Mouse (Mus musculus): ENCODE measurements at regions not wholly inside any gene's neighbourhood (a gene's known extent, or its start where the extent isn't known, plus 50 kb on each side); places are given as distances from the start of the nearest gene placed in this dataset.

DNA sequence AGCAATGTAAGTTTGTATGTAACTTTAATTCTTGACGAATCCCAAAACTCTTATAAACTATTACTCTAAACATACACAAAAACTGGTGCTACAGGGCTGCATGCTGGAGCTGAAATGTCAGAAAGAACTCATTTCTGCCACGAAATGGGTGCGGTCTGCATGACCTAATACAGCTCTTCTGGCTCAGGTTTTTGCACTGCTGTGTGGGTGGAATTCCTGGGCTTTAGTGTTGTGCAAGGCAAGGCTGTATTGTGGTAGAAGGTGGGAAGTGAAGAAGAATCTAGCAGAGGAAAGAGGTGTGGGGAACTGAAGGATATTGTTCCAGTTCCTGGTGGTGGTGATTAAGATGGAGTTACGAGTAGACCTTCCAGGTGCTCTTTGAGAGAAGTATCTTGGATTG lies 476.6 kb upstream of the Zeb2 start:
- no peak for ATAC-seq (ENCODE audit: insufficient number of reproducible peaks, low FRiP score)
- no peaks in the 10 kb centered on the region for H3K4me1 ChIP-seq (replicated peaks)
- H3K27ac ChIP-seq (ENCODE audit: poor library complexity, severe bottlenecking): no peak overlapping the region
- no peak overlapping the region for H3K4me3 ChIP-seq
- no peaks in the 10 kb centered on the region for H3K36me3 ChIP-seq
- H3K9me3 ChIP-seq (replicated peaks): no peaks in the 10 kb centered on the region
- H3K27me3 ChIP-seq (replicated peaks): no peaks in the 10 kb centered on the region
- H3K4me2 ChIP-seq: no peak overlapping the region
- no peak overlapping the region for H3K9ac ChIP-seq
- WGBS: 85% methylated on average over 4 of the region's 4 CpGs

DNA sequence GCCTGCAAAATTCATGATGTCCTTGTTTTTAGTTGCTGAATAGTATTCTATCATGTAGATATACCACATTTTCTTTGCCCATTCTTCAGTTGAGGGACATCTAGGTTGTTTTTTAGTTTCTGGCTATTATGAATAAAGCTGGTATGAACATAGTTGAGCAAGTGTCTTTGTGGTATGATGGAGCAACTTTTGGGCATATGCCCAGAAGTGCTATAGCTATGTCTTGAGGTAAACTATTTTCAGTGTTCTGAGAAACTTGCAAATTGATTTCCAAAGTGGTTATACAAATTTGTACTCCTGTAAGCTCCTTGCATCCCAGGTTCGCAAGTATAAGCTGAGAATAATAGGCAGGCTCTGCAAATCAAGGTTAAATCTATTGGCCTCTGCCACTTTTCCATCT lies 473.8 kb upstream of the Zeb2 start:
- Histone ChIP-seq H3K27me3 (replicated peaks) (no peaks in the 10 kb centered on the region), H3K36me3 (no peaks in the 10 kb centered on the region), H3K9me3 (replicated peaks) (no peaks in the 10 kb centered on the region), H3K27ac (ENCODE audit: poor library complexity, severe bottlenecking) (no peak overlapping the region), H3K4me2 (no peak overlapping the region), H3K9ac (no peak overlapping the region), H3K4me3 (no peak overlapping the region), H3K4me1 (replicated peaks) (no peaks in the 10 kb centered on the region)
- WGBS: 75% methylated on average over 1 of the region's 1 CpGs
- ATAC-seq (ENCODE audit: insufficient number of reproducible peaks, low FRiP score): no peak

DNA sequence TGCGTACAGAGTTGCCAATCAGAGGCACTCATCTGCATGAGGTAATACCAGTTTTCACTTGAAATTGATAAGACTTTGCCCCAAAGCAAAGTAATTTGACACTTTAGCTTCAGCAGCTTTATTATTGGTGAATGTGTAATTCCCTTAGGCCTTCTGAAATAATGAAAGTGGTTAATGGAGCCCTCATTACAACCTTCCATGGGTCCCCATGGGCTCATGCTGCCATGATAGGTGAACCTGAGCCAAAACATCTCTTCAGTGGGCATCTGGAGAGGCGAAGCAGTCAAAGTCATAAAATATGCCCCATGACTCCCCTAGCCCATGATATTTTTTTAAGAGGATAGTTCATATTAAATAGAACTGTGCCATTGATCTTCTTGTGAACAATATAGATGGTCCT lies 471.1 kb upstream of the Zeb2 start:
- no peaks in the 10 kb centered on the region for H3K9me3 ChIP-seq (replicated peaks)
- ATAC-seq (ENCODE audit: insufficient number of reproducible peaks, low FRiP score): no peak
- no peaks in the 10 kb centered on the region for H3K4me1 ChIP-seq (replicated peaks)
- H3K4me3 ChIP-seq: no peak overlapping the region
- no peaks in the 10 kb centered on the region for H3K27me3 ChIP-seq (replicated peaks)
- H3K27ac ChIP-seq (ENCODE audit: poor library complexity, severe bottlenecking): no peak overlapping the region
- H3K4me2 ChIP-seq: no peak overlapping the region
- WGBS: 88% methylated on average over 2 of the region's 2 CpGs
- no peak overlapping the region for H3K9ac ChIP-seq
- no peaks in the 10 kb centered on the region for H3K36me3 ChIP-seq

DNA sequence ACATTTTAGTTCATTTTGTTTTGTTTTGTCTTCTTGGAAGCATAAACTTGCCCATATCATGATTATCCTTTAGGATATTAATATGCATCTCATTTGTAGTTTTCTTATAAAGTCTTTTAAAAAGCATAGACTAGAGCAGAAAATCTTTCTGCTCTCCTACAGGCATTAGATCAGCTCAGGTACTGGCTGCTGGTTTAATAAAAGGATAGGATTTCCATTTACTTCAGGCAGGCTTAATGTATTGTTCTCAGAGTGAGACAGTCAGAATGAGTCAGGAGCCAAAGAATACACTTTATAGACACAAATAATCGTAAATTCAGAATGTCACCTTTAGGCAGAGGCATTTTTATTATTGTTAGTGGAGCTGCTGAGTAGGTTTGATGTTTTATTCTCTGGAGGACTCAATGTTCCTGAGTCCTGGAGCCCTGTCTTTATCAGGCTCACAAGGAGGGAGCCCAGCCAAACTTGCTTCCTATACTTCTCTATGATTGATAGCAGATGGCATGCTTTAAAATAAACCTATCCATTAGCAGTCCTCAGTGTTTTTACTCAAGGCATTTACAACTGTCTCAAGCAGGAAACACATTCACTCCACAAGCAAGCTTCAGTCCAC lies 469.5 kb upstream of the Zeb2 start:
- H3K4me3 ChIP-seq: no peak overlapping the region
- H3K36me3 ChIP-seq: no peaks in the 10 kb centered on the region
- H3K9ac ChIP-seq: no peak overlapping the region
- H3K27me3 ChIP-seq (replicated peaks): no peaks in the 10 kb centered on the region
- H3K4me1 ChIP-seq (replicated peaks): no peaks in the 10 kb centered on the region
- no peak overlapping the region for H3K27ac ChIP-seq (ENCODE audit: poor library complexity, severe bottlenecking)
- no peaks in the 10 kb centered on the region for H3K9me3 ChIP-seq (replicated peaks)
- WGBS: 39% methylated on average over 1 of the region's 1 CpGs
- no peak for ATAC-seq (ENCODE audit: insufficient number of reproducible peaks, low FRiP score)
- no peak overlapping the region for H3K4me2 ChIP-seq

DNA sequence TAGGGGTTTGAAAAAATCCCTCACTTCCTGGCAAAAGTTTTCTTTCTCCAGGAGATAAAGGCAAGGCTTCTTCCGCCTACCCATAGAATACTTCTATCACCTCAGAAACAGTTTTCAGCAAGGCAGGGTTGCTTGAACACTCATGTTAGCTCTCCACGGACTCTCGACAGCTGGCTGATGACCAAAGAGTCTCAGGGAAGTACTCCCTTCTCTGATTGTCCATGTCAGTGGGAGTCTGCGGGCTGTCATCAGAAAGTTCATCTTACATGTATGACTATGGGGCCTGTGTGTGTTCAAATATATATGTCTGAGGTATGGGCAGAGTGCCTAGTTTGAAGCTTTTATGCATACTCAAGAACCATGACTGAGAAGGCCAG lies 464.3 kb upstream of the Zeb2 start:
- 50% methylated on average over 4 of the region's 4 CpGs for WGBS
- Histone ChIP-seq H3K9ac (no peak overlapping the region), H3K9me3 (replicated peaks) (no peaks in the 10 kb centered on the region), H3K27ac (ENCODE audit: poor library complexity, severe bottlenecking) (peak overlapping the region; percentile 55), H3K4me2 (no peak overlapping the region), H3K4me1 (replicated peaks) (no peaks in the 10 kb centered on the region), H3K4me3 (no peak overlapping the region), H3K27me3 (replicated peaks) (no peaks in the 10 kb centered on the region), H3K36me3 (no peaks in the 10 kb centered on the region)
- ATAC-seq (ENCODE audit: insufficient number of reproducible peaks, low FRiP score): peak; percentile 59; the same call in 1 of the 2 replicates

DNA sequence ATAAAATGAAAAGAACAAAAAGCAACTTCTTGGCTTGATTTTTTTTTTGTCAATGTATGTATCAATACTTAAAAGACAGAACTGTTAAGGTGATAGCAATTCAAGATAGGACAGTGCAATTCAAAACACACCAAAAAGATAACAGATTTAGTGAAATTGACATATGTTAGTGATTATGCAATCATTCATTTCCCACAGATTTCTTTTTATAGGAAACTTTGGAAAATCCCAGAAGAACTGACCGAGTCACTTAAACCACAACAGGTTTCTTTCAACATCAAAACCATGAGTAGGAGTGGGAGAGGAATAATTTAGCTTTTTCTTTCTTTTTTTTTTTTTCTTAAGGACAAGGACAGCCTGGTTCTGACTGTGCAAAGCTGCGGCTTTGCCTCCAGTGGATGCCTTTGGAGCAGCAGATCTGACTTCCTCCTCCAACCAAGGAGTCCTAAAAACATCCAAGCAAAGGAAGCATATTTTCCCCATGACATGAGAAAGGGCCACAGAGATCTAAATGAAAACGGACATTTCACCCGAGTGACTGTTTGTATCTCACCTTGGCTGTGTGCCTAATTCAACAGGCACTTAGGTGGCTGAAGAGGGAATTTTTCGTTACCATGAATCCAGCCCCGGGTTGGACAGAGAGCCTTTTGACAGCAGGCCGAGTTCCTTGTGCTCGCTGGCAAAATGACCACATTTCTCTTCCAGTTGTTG lies 463.8 kb upstream of the Zeb2 start:
- no peaks in the 10 kb centered on the region for H3K36me3 ChIP-seq
- H3K4me3 ChIP-seq: no peak overlapping the region
- 31% methylated on average over 8 of the region's 8 CpGs for WGBS
- H3K9ac ChIP-seq: no peak overlapping the region
- H3K27ac ChIP-seq (ENCODE audit: poor library complexity, severe bottlenecking): peak overlapping the region; percentile 55
- H3K9me3 ChIP-seq (replicated peaks): no peaks in the 10 kb centered on the region
- peak; percentile 68; the same call in 1 of the 2 replicates for ATAC-seq (ENCODE audit: insufficient number of reproducible peaks, low FRiP score)
- no peaks in the 10 kb centered on the region for H3K4me1 ChIP-seq (replicated peaks)
- H3K4me2 ChIP-seq: no peak overlapping the region
- H3K27me3 ChIP-seq (replicated peaks): no peaks in the 10 kb centered on the region

DNA sequence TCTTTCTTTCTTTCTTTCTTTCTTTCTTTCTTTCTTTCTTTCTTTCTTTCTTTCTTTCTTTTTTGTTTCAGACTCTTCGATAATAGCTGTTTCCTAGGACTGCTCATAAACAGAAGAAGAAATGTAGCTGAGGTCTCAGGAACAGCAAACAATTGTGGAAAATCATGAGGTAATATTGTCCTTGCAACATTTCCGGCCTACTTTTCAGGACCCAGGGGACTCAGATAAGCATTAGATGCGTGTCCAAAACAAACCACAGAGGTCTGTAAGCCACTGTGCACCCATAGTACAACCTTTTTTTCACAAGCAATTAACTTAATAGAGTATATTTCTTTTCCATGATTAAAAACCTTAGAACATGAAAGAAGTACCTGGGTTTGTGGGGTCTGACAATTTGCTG lies 455.7 kb upstream of the Zeb2 start:
- Histone ChIP-seq H3K9ac (no peak overlapping the region), H3K27me3 (replicated peaks) (no peaks in the 10 kb centered on the region), H3K9me3 (replicated peaks) (no peaks in the 10 kb centered on the region), H3K4me3 (no peak overlapping the region), H3K36me3 (no peaks in the 10 kb centered on the region), H3K4me1 (replicated peaks) (no peaks in the 10 kb centered on the region), H3K27ac (ENCODE audit: poor library complexity, severe bottlenecking) (no peak overlapping the region), H3K4me2 (no peak overlapping the region)
- 61% methylated on average over 3 of the region's 3 CpGs for WGBS
- ATAC-seq (ENCODE audit: insufficient number of reproducible peaks, low FRiP score): no peak

DNA sequence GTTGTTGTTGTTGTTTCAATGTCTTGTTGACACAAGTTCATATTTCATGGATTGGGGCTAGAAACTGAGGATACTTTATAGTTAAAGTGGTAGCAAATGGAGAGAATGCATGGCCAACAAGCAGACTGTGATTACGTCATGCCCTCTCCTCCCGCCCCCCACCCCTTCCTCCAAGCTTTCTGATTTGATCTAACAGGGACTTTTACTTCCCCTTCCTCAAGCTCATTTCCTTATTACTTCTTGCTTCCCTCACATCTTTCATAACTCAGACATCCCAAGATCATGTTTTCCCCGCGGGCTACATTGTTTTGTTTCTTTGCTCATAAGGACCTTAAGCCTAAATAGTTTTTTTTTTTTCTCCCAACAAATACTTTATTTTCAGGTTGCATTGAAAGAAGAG lies 437.5 kb upstream of the Zeb2 start:
- H3K4me3 ChIP-seq: no peak overlapping the region
- H3K4me1 ChIP-seq (replicated peaks): no peaks in the 10 kb centered on the region
- no peak overlapping the region for H3K9ac ChIP-seq
- H3K4me2 ChIP-seq: no peak overlapping the region
- WGBS: 81% methylated on average over 4 of the region's 4 CpGs
- no peaks in the 10 kb centered on the region for H3K27me3 ChIP-seq (replicated peaks)
- H3K36me3 ChIP-seq: no peaks in the 10 kb centered on the region
- ATAC-seq (ENCODE audit: insufficient number of reproducible peaks, low FRiP score): no peak
- H3K27ac ChIP-seq (ENCODE audit: poor library complexity, severe bottlenecking): no peak overlapping the region
- no peaks in the 10 kb centered on the region for H3K9me3 ChIP-seq (replicated peaks)

DNA sequence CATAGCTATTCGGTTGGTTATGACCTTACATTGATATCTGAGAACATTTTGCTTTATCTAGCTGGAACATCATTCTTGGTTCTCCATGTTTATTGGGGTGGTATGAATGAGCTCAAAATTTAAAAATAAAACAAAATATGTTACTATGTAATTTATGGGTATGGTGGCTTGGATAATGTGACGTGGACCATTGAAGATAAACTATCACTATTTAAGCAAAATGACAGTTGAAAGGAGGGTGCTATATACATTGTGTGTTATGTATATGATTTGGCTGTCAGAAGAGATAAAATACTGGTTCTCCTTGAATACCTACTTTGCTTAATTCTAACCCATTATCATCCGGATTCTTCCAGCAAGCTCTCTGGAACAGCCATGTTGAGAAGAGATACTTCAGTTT lies 424.2 kb upstream of the Zeb2 start:
- Histone ChIP-seq H3K4me3 (no peak overlapping the region), H3K27me3 (replicated peaks) (no peaks in the 10 kb centered on the region), H3K9me3 (replicated peaks) (no peaks in the 10 kb centered on the region), H3K27ac (ENCODE audit: poor library complexity, severe bottlenecking) (no peak overlapping the region), H3K4me1 (replicated peaks) (no peaks in the 10 kb centered on the region), H3K4me2 (no peak overlapping the region), H3K9ac (no peak overlapping the region), H3K36me3 (no peaks in the 10 kb centered on the region)
- ATAC-seq (ENCODE audit: insufficient number of reproducible peaks, low FRiP score): no peak
- WGBS: 83% methylated on average over 3 of the region's 3 CpGs

DNA sequence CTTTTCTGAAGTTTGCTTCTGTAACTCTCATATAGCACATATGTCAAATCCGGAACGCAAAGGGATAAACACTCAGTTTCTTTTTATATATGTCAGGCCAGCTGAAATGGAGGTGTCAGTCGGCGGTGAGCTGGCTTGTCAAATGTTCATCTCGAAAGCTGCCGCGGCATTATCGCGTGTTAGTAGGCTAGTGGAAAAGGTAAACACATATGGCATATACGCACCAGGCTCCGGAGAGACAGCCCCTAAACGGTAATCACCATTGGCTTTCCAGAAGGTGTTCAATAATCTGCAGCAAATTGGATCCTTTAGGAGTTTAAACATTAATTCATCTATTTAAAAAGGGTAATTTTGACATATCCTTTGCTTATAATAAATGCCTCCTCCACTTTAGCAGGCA lies 421.8 kb upstream of the Zeb2 start:
- Histone ChIP-seq H3K36me3 (no peaks in the 10 kb centered on the region), H3K27ac (ENCODE audit: poor library complexity, severe bottlenecking) (no peak overlapping the region), H3K4me1 (replicated peaks) (peaks cover 6% of the 10 kb centered on the region; the same call in 1 of the 2 replicates), H3K4me2 (no peak overlapping the region), H3K9ac (no peak overlapping the region), H3K9me3 (replicated peaks) (no peaks in the 10 kb centered on the region), H3K27me3 (replicated peaks) (no peaks in the 10 kb centered on the region), H3K4me3 (no peak overlapping the region)
- ATAC-seq (ENCODE audit: insufficient number of reproducible peaks, low FRiP score): no peak
- WGBS: 88% methylated on average over 12 of the region's 12 CpGs

DNA sequence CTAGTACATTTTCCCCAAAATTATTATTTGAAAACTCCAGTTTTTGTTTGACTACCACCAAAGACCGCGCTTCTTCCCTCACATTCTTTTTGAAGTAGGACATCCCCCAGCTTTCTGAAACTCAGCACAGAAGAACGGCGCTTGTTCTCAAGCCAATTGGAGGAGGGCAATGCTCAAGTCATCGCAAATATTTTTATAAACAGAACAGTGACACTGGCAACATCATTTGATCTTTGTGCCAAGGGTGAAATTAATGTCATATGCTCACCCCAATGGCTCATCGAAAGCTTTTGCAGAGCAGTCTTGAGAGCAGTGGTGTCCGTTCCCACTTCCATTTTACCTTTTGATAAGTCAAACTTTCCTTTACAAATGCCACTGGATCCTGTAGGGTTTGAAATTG lies 420.5 kb upstream of the Zeb2 start:
- H3K4me2 ChIP-seq: no peak overlapping the region
- H3K4me3 ChIP-seq: no peak overlapping the region
- peaks cover 6% of the 10 kb centered on the region; the same call in 1 of the 2 replicates for H3K4me1 ChIP-seq (replicated peaks)
- H3K9ac ChIP-seq: no peak overlapping the region
- no peaks in the 10 kb centered on the region for H3K9me3 ChIP-seq (replicated peaks)
- ATAC-seq (ENCODE audit: insufficient number of reproducible peaks, low FRiP score): no peak
- no peaks in the 10 kb centered on the region for H3K27me3 ChIP-seq (replicated peaks)
- 87% methylated on average over 7 of the region's 7 CpGs for WGBS
- no peaks in the 10 kb centered on the region for H3K36me3 ChIP-seq
- no peak overlapping the region for H3K27ac ChIP-seq (ENCODE audit: poor library complexity, severe bottlenecking)

DNA sequence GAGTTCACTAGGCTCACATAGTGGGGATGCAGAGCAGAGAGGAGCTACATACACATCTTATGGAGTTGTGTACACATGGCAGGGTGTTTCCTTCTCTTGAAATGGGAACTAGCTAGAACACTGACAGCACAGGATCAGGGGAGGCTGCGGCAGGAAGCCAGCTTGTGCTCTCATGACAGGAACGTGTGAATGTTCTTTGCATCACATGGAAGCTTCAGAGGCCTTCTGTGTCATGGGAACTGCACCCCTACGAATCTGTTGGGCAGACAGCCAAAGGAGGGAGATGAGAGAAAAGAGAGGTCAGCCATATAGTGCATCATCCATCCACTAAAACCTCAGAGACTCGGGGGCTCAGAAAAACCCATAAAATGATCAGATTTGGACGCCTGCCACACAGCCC lies 417.6 kb upstream of the Zeb2 start:
- Histone ChIP-seq H3K9me3 (replicated peaks) (no peaks in the 10 kb centered on the region), H3K9ac (no peak overlapping the region), H3K27ac (ENCODE audit: poor library complexity, severe bottlenecking) (no peak overlapping the region), H3K36me3 (no peaks in the 10 kb centered on the region), H3K4me2 (no peak overlapping the region), H3K4me3 (no peak overlapping the region), H3K4me1 (replicated peaks) (peaks cover 6% of the 10 kb centered on the region; the same call in 1 of the 2 replicates), H3K27me3 (replicated peaks) (no peaks in the 10 kb centered on the region)
- WGBS: 65% methylated on average over 5 of the region's 5 CpGs
- no peak for ATAC-seq (ENCODE audit: insufficient number of reproducible peaks, low FRiP score)

All from heart, embryonic 12.5 days (tissue).